ENCODE assay signal across 22 mouse cellular contexts in the genomic region with DNA sequence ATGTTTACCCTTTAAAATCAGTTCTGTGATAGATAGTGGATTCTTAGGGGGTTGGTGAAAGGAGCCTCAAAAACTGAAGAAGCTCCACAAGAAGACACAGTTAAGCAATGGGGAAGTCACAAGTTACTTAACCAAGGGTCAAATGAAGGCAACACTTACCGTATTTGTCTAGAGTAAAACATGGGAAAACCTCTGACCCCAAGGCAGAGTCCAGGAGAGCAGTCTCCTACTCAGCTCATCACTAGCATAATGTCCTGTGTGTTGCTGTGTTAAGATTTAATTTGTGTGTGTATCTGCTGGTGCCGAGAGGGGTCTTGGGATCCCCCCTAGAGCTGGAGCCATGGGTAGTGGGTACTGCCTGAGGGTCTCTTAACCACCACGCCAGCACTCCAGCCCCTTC. TPM values are rescaled to one million over a fixed set of nuclear protein-coding genes. Genes with fewer than 3 reads are reported as not detected.
DNase-seq lines count a peak whose midpoint lies in the region; ATAC-seq and TF ChIP-seq lines count a peak whose summit lies in the region.
"Had no signal": no experiment of that assay in that cellular context is flagged by ENCODE, and none has a peak within 500 bp of the region (broad histone marks: within the 10 kb centered on the region; RNA-seq: fewer than 3 reads in every experiment).

No protein-coding gene starts in this region.

- H3K9ac ChIP-seq in liver, embryonic 14.5 days (replicated peaks) = no peak overlapping the region
- no peak overlapping the region for H3K9ac ChIP-seq in liver, embryonic 12.5 days
- H3K9ac ChIP-seq: forebrain, embryonic 12.5 days; lung, embryonic 15.5 days; midbrain, embryonic 13.5 days had no signal

- 73% methylated on average over 3 of the region's 3 CpGs for WGBS in liver, embryonic 14.5 days (ENCODE audit: insufficient replicate concordance)
- 82% methylated on average over 3 of the region's 3 CpGs for WGBS in liver, embryonic 12.5 days (ENCODE audit: insufficient replicate concordance)

- no peak overlapping the region for H3ac ChIP-seq in myocyte (ENCODE audit: control insufficient read depth, insufficient read length)

- no peak for TF ChIP-seq POLR2A in myocyte (IDR thresholded peaks at IDR 0.05; ENCODE audit: insufficient read length, low read depth)

- H3K27me3 ChIP-seq in liver, embryonic 14.5 days (ENCODE audit: control insufficient read depth, insufficient read depth, low read length) = no peaks in the 10 kb centered on the region
- H3K27me3 ChIP-seq in liver, embryonic 12.5 days (replicated peaks) = no peaks in the 10 kb centered on the region
- no peaks in the 10 kb centered on the region for H3K27me3 ChIP-seq in myocyte (ENCODE audit: control insufficient read depth, insufficient read depth, insufficient read length)
- H3K27me3 ChIP-seq: forebrain, embryonic 12.5 days; lung, embryonic 15.5 days; midbrain, embryonic 13.5 days had no signal

- no peak for ATAC-seq in liver, embryonic 14.5 days (ENCODE audit: insufficient read depth)
- ATAC-seq in liver, embryonic 12.5 days = no peak
- ATAC-seq: midbrain, embryonic 13.5 days had no signal

- H3K36me3 ChIP-seq in liver, embryonic 14.5 days (replicated peaks; ENCODE audit: control insufficient read depth, insufficient read depth, low read depth) = peaks cover 36% of the 10 kb centered on the region
- H3K36me3 ChIP-seq in liver, embryonic 12.5 days = peaks cover 66% of the 10 kb centered on the region
- H3K36me3 ChIP-seq in myocyte (ENCODE audit: control insufficient read depth, insufficient read depth) = peaks cover 40% of the 10 kb centered on the region

- no peak overlapping the region for H3K27ac ChIP-seq in liver, embryonic 14.5 days
- H3K27ac ChIP-seq in liver, embryonic 12.5 days = no peak overlapping the region
- peak overlapping the region; percentile 35; the same call in 1 of the 2 replicates for H3K27ac ChIP-seq in brown adipose tissue, adult 24 weeks (replicated peaks; ENCODE audit: low read depth, low read length)
- H3K27ac ChIP-seq: forebrain, embryonic 12.5 days; hindbrain, embryonic 10.5 days; lung, embryonic 15.5 days; macrophage; midbrain, embryonic 13.5 days had no signal

- DNase-seq in liver, embryonic 14.5 days (ENCODE audit: low read depth in 3 of 3, low spot score in 3 of 3) = no peak
- DNase-seq in kidney, adult 9 months = peak; percentile 80
- DNase-seq in adipocyte (ENCODE audit: low spot score) = no peak
- no peak for DNase-seq in embryo, embryonic 9.5 days (ENCODE audit: extremely low spot score)
- DNase-seq: cerebellum, adult 2 months; gastrocnemius, postnatal 10 days; spleen, adult 18-20 months; thymus, postnatal 36 days had no signal

- no peak for TF ChIP-seq EP300 in liver, embryonic 14.5 days (IDR thresholded peaks at IDR 0.05; ENCODE audit: low read depth)

- peaks cover 67% of the 10 kb centered on the region for H3K79me2 ChIP-seq in myocyte (ENCODE audit: control insufficient read depth, insufficient read depth)

- TF ChIP-seq CTCF in liver, embryonic 14.5 days (IDR thresholded peaks at IDR 0.05; ENCODE audit: low read depth) = no peak

- H3K9me3 ChIP-seq in liver, embryonic 14.5 days (ENCODE audit: control insufficient read depth, low read length) = no peaks in the 10 kb centered on the region; the same call in 1 of the 2 replicates
- H3K9me3 ChIP-seq in liver, embryonic 12.5 days (replicated peaks) = peaks cover 4% of the 10 kb centered on the region; the same call in 1 of the 2 replicates
- H3K9me3 ChIP-seq: G1E; lung, embryonic 15.5 days had no signal

- no peak overlapping the region for H3K4me3 ChIP-seq in liver, embryonic 14.5 days (ENCODE audit: insufficient read depth in 1 of 2, low read depth in 2 of 2, low read length in 2 of 2)
- no peak overlapping the region for H3K4me3 ChIP-seq in liver, embryonic 12.5 days
- no peak overlapping the region for H3K4me3 ChIP-seq in brown adipose tissue, adult 24 weeks (ENCODE audit: insufficient read depth, low read depth, low read length)
- no peak overlapping the region for H3K4me3 ChIP-seq in myocyte
- H3K4me3 ChIP-seq: forebrain, embryonic 12.5 days; hindbrain, embryonic 10.5 days; lung, embryonic 15.5 days; midbrain, embryonic 13.5 days had no signal

- peaks cover 23 to 28% of the 10 kb centered on the region in 2 experiments for H3K4me1 ChIP-seq in liver, embryonic 14.5 days (replicated peaks; ENCODE audit: control insufficient read depth in 2 of 2, insufficient read depth in 2 of 2, low read length in 1 of 2)
- H3K4me1 ChIP-seq in liver, embryonic 12.5 days = peaks cover 52% of the 10 kb centered on the region
- H3K4me1 ChIP-seq in brown adipose tissue, adult 24 weeks (ENCODE audit: control insufficient read depth, insufficient read depth, insufficient read length, low read length) = peaks cover 17% of the 10 kb centered on the region

- H3K4me2 ChIP-seq in liver, embryonic 14.5 days (ENCODE audit: low read depth) = peak overlapping the region; percentile 4; the same call in 1 of the 2 replicates
- H3K4me2 ChIP-seq in liver, embryonic 12.5 days = no peak overlapping the region
- peak overlapping the region; percentile 88 for H3K4me2 ChIP-seq in myocyte (ENCODE audit: low read depth)
- H3K4me2 ChIP-seq: forebrain, embryonic 12.5 days; lung, embryonic 15.5 days; midbrain, embryonic 13.5 days had no signal

TF ChIP-seq in myocyte, 11 proteins besides CTCF, POLR2A, EP300 and RAD21:
- TF ChIP-seq POLR2AphosphoS2 (IDR thresholded peaks at IDR 0.05; ENCODE audit: insufficient read length, low read depth) = no peak
- no peak for TF ChIP-seq MYOG (IDR thresholded peaks at IDR 0.05; ENCODE audit: control insufficient read depth in 1 of 3, insufficient read depth in 1 of 3, insufficient read length in 2 of 3, low read depth in 2 of 3)
- TF ChIP-seq USF1 (IDR thresholded peaks at IDR 0.05; ENCODE audit: low read depth) = no peak
- TF ChIP-seq CEBPB (IDR thresholded peaks at IDR 0.05; ENCODE audit: insufficient read depth, poor library complexity, severe bottlenecking) = no peak
- TF ChIP-seq MAX (IDR thresholded peaks at IDR 0.05; ENCODE audit: low read depth) = no peak
- no peak for TF ChIP-seq TCF12 (IDR thresholded peaks at IDR 0.05; ENCODE audit: insufficient read depth, poor library complexity, severe bottlenecking)
- TF ChIP-seq SRF (IDR thresholded peaks at IDR 0.05; ENCODE audit: control insufficient read depth, insufficient read length, low read depth) = no peak
- no peak for TF ChIP-seq TCF3 (IDR thresholded peaks at IDR 0.05; ENCODE audit: insufficient read length, low read depth)
- no peak for TF ChIP-seq REST (IDR thresholded peaks at IDR 0.05; ENCODE audit: insufficient read depth, insufficient read length)
- no peak for TF ChIP-seq E2F4 (IDR thresholded peaks at IDR 0.05; ENCODE audit: insufficient read depth)
- TF ChIP-seq MYOD1 (IDR thresholded peaks at IDR 0.05; ENCODE audit: control insufficient read depth in 1 of 3, insufficient read length in 2 of 3, low read depth in 2 of 3) = no peak

RNA-seq across cellular contexts. Expression of a gene that starts 3.8 kb away (rescaled TPM):
- 139 and 165 TPM in 2 replicates for polyA plus RNA-seq in liver, embryonic 14.5 days (2012; rRNA removed)
- 250 and 254 TPM in 2 replicates for polyA plus RNA-seq in liver, embryonic 14.5 days (2014; fragmentation: Nextera tagmentation; extraction: Ambion mirVana)
- polyA plus RNA-seq in liver, embryonic 12.5 days (2016; fragmentation: Nextera tagmentation; extraction: Ambion mirVana) = 278 and 288 TPM in 2 replicates
- polyA plus RNA-seq in brown adipose tissue, adult 24 weeks (2012; ENCODE audit: insufficient read depth, insufficient read length, missing spikeins) = 176 and 213 TPM in 2 replicates
- polyA plus RNA-seq in myocyte (2012; fragmentation: generic; extraction: Trizol) = 381 TPM

RNA-seq across cellular contexts. Expression of a gene that starts 36.3 kb away (rescaled TPM):
- polyA plus RNA-seq in liver, embryonic 14.5 days (2012; rRNA removed) = 0.31 and 0.39 TPM in 2 replicates
- polyA plus RNA-seq in liver, embryonic 14.5 days (2014; fragmentation: Nextera tagmentation; extraction: Ambion mirVana) = 0.14 and 0.15 TPM in 2 replicates
- 0.39 and 0.51 TPM in 2 replicates for polyA plus RNA-seq in liver, embryonic 12.5 days (2016; fragmentation: Nextera tagmentation; extraction: Ambion mirVana)
- not detected in 2 replicates for polyA plus RNA-seq in brown adipose tissue, adult 24 weeks (2012; ENCODE audit: insufficient read depth, insufficient read length, missing spikeins)
- polyA plus RNA-seq in myocyte (2012; fragmentation: generic; extraction: Trizol) = 0.01 TPM
- polyA plus RNA-seq: forebrain, embryonic 12.5 days; G1E; macrophage; midbrain, embryonic 13.5 days had no signal

RNA-seq across cellular contexts. Expression of a gene that starts 56.5 kb away (rescaled TPM):
- not detected in 2 replicates for polyA plus RNA-seq in liver, embryonic 14.5 days (2012; rRNA removed)
- polyA plus RNA-seq in liver, embryonic 14.5 days (2014; fragmentation: Nextera tagmentation; extraction: Ambion mirVana) = not detected in 2 replicates
- not detected in 2 replicates for polyA plus RNA-seq in liver, embryonic 12.5 days (2016; fragmentation: Nextera tagmentation; extraction: Ambion mirVana)
- polyA plus RNA-seq in brown adipose tissue, adult 24 weeks (2012; ENCODE audit: insufficient read depth, insufficient read length, missing spikeins) = not detected in 2 replicates
- polyA plus RNA-seq in myocyte (2012; fragmentation: generic; extraction: Trizol) = not detected
- polyA plus RNA-seq: cerebellum, adult 2 months; embryonic facial prominence, embryonic 11.5 days; forebrain, embryonic 12.5 days; G1E; heart, embryonic 16.5 days; hindbrain, embryonic 10.5 days; limb, embryonic 14.5 days; lung, embryonic 15.5 days; macrophage; midbrain, embryonic 13.5 days; neural tube, embryonic 14.5 days; stomach, embryonic 14.5 days had no signal
